Mouse (Mus musculus) neural tube, embryonic 14.5 days (tissue): ENCODE measurements around the gene Rrm1. TPM values are rescaled to one million over a fixed set of nuclear protein-coding genes. Genes with fewer than 3 reads are reported as not detected.

Source experiments
- ATAC-seq: fragments of 200-750 bp; cut with Nextera tagmentation; 2 replicates; pipeline ENCODE4 v1.8.0; 2017; ENCODE audit warnings: low read depth, mild to moderate bottlenecking, moderate TSS enrichment, moderate library complexity
- H3K27ac ChIP-seq: fragments of 300-500 bp; sonication (generic); 2 replicates; pipeline ENCODE4 v1.5.1; 2014; ENCODE audit warnings: low read depth, mild to moderate bottlenecking, control low read depth, low read length, moderate library complexity, mixed read lengths
- H3K27me3 ChIP-seq: fragments of 300-500 bp; sonication (generic); 2 replicates; pipeline ENCODE4 v1.6.1; 2014; ENCODE audit warnings: low read length; ENCODE audit not compliant: control insufficient read depth, insufficient read depth
- H3K36me3 ChIP-seq: fragments of 300-500 bp; sonication (generic); 2 replicates; pipeline ENCODE4 v1.6.1; 2014; ENCODE audit warnings: low read length, mixed read lengths; ENCODE audit not compliant: control insufficient read depth, insufficient read depth
- H3K4me1 ChIP-seq: fragments of 300-500 bp; sonication (generic); 2 replicates; pipeline ENCODE4 v1.6.1; 2014; ENCODE audit warnings: low read length; ENCODE audit not compliant: control insufficient read depth, insufficient read depth
- H3K4me2 ChIP-seq: fragments of 300-500 bp; sonication (generic); 2 replicates; pipeline ENCODE4 v1.6.1; 2014; ENCODE audit warnings: mild to moderate bottlenecking, low read depth, low read length, control low read depth
- H3K4me3 ChIP-seq: fragments of 300-500 bp; sonication (generic); 2 replicates; pipeline ENCODE4 v1.5.1; 2014; ENCODE audit warnings: low read depth, low read length, control low read depth, mixed read lengths
- H3K9ac ChIP-seq: fragments of 300-500 bp; sonication (generic); replicated peaks from 2 replicates; pipeline ENCODE4 v1.6.1; 2014; ENCODE audit warnings: low read depth, mild to moderate bottlenecking, control low read depth, low read length, mixed read lengths
- H3K9me3 ChIP-seq: fragments of 300-500 bp; sonication (generic); 2 replicates; pipeline ENCODE4 v1.6.1; 2016; ENCODE audit warnings: low read length; ENCODE audit not compliant: control insufficient read depth
- WGBS: fragments of 180-500 bp; shearing (Covaris S2); extraction: QIAGEN DNeasy Blood & Tissue Kit; methylation state at CpG from one replicate; pipeline ENCODE4 v1.1.7; 2014; 5-methylcytosine and 5-hydroxymethylcytosine counted together
- polyA plus RNA-seq: library from polyadenylated mRNA; unstranded; fragments of >200 nt; fragmentation: Nextera tagmentation; extraction: Ambion mirVana; gene quantifications from 2 replicates; pipeline ENCODE4 v1.2.1, GENCODE M21; 2014

Rrm1 gene
- polyA plus RNA-seq, 1 experiment from 2014 or later: 35.3 TPM

DNA sequence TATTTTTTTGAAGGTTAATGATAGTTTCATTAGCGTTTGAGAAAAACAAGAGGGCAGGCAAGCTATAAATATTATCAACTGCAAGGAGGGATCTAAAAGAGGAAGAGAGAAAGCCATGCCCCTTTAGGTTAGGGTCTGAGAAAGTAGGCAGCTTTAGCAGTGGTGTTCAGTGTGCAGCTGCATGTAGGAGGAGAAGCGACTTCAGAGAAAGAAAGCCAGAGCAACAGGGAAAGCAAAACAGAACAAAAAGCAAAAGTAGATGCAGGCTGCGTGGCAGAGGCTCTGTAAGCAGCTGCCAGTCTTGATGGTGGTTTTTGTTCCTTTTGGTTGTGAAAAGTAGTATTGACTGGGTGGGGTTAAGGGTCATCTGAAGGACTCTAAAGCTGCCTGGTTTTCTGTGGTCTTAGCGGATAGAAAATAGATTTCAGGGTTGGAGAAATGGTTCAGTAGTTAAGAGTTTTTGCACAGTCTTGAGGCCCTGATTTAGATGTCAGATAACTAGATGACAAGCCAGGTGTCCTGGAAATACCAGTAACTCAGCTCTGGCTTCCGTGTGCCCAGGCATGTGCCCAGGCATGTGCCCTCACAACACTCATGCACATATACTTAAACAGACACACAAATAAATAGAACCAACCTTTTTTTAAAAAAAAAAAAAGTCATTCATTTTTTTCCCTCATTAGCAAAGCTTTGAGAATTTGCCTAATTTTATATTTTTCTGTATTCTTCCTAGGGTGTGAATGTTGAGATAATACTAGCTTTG, 17.3 kb downstream of the Rrm1 start:
- no peak overlapping the region for H3K4me3 ChIP-seq
- H3K9me3 ChIP-seq: no peaks in the 10 kb centered on the region
- peaks cover 39% of the 10 kb centered on the region for H3K36me3 ChIP-seq
- no peaks in the 10 kb centered on the region for H3K4me1 ChIP-seq
- no peak overlapping the region for H3K9ac ChIP-seq
- no peak overlapping the region for H3K4me2 ChIP-seq
- no peaks in the 10 kb centered on the region for H3K27me3 ChIP-seq
- no peak overlapping the region for H3K27ac ChIP-seq
- 88% methylated on average over 5 of the region's 5 CpGs for WGBS
- no peak for ATAC-seq

DNA sequence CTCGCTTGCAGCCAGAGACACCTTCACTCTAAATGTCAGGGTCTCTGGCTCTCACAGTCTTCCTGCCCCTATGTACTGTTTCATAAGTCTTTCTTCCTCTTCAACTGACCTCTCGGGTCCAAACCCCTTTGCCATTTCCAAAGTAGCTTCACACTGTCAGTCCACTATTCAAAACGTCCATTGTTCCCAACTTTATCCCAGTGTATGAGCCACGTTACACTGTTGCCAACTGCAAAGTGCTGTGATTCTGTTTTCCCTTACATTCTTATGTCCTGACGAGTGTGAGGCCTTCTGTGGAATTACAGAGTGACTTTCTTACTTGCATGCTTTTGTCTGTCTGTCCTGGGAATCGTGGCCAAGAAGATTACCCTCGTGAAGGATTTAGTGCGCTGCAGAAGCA, 26.1 kb downstream of the Rrm1 start:
- Histone ChIP-seq H3K36me3 (peaks cover 39% of the 10 kb centered on the region), H3K4me3 (no peak overlapping the region), H3K27me3 (no peaks in the 10 kb centered on the region), H3K4me1 (no peaks in the 10 kb centered on the region), H3K4me2 (no peak overlapping the region), H3K9me3 (no peaks in the 10 kb centered on the region), H3K27ac (no peak overlapping the region), H3K9ac (no peak overlapping the region)
- no peak for ATAC-seq
- WGBS: 91% methylated on average over 8 of the region's 8 CpGs

DNA sequence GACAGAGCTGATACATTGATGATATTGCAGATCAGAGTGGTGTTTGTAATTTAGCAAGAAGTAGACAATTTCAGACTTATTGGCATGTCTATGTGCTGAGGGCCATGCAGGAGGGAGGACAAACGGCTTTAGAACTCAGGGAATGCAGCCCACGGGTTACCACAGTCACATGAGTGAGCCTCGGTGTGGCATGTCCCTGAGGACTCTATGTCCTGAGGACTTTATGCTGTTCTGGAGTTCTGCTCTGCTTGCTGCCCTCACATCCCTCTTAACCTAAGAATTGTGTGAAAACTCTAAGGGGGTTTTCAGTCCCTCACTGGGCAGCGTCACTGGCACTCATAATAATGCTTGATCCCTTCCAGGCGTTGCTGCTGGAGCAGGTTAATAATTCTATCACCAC, 31.2 kb downstream of the Rrm1 start:
- Histone ChIP-seq H3K36me3 (peaks cover 8% of the 10 kb centered on the region), H3K9me3 (no peaks in the 10 kb centered on the region), H3K27ac (no peak overlapping the region), H3K4me1 (no peaks in the 10 kb centered on the region), H3K9ac (no peak overlapping the region), H3K4me2 (no peak overlapping the region), H3K27me3 (no peaks in the 10 kb centered on the region), H3K4me3 (no peak overlapping the region)
- WGBS: 70% methylated on average over 5 of the region's 5 CpGs
- no peak for ATAC-seq

DNA sequence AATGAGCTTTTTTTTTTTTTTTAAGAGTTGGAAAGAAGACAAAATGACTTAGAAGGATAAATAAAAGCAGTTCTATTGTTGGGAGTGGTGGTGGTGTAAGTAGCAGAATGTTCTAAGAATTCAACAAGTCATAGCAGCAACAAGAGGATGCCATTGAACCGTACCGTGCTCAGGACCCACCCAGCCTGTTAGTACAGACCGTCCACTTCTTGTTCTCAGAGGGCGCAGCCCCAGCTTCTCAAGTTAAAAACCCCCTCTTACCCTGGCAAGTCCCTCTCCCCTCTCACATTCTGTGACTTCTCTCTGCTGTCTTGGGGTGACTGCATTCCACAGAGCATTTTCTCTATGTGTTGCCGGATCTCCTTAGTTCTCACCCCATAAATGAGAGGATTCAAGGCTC, 35.1 kb downstream of the Rrm1 start:
- Histone ChIP-seq H3K4me3 (no peak overlapping the region), H3K9ac (no peak overlapping the region), H3K9me3 (no peaks in the 10 kb centered on the region), H3K4me2 (no peak overlapping the region), H3K36me3 (no peaks in the 10 kb centered on the region), H3K27ac (no peak overlapping the region), H3K4me1 (no peaks in the 10 kb centered on the region), H3K27me3 (no peaks in the 10 kb centered on the region)
- WGBS: 99% methylated on average over 5 of the region's 5 CpGs
- ATAC-seq: no peak

DNA sequence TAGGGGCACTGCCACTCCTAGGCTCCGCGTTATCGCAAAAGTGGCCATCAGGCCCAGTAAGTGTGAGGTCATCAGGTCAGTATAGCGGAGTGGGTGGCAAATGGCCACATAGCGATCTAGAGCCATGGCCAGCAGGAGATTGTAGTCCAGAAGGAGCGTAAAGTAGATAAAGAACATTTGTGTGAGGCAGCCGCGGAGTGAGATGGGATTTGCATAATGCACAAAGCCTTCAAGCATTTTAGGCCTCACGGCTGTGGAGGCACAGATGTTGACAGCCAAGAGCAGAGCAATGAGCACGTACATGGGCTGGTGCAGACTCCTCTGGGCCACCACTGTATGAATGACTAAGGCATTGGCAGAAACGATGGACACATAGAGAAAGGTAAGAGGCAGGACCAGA, 35.9 kb downstream of the Rrm1 start:
- no peaks in the 10 kb centered on the region for H3K27me3 ChIP-seq
- H3K9ac ChIP-seq: no peak overlapping the region
- no peak overlapping the region for H3K4me3 ChIP-seq
- ATAC-seq: no peak
- no peaks in the 10 kb centered on the region for H3K9me3 ChIP-seq
- no peak overlapping the region for H3K4me2 ChIP-seq
- no peak overlapping the region for H3K27ac ChIP-seq
- 80% methylated on average over 11 of the region's 11 CpGs for WGBS
- H3K4me1 ChIP-seq: no peaks in the 10 kb centered on the region
- no peaks in the 10 kb centered on the region for H3K36me3 ChIP-seq

DNA sequence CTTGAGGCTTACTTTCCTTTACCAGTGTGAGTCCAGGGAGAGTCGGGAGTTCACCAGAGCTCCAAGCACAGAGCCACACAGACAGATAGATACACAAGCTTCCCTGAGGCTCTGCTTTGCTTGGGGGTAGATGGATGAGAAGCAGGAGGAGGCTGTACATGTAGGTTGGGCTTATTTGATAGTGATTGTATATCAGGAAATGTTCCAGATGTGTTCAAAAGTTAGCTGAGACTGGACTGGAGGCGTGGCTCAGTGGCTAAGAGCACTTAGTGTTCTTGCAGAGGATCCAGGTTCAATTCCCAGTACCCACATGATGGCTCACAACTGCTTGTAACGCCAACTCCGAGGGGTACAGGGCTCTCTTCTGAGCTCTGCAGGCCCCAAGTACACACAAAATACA, 36.9 kb downstream of the Rrm1 start:
- Histone ChIP-seq H3K4me1 (no peaks in the 10 kb centered on the region), H3K9ac (no peak overlapping the region), H3K36me3 (no peaks in the 10 kb centered on the region), H3K27ac (no peak overlapping the region), H3K27me3 (no peaks in the 10 kb centered on the region), H3K4me2 (no peak overlapping the region), H3K4me3 (no peak overlapping the region), H3K9me3 (no peaks in the 10 kb centered on the region)
- 89% methylated on average over 4 of the region's 4 CpGs for WGBS
- ATAC-seq: no peak

DNA sequence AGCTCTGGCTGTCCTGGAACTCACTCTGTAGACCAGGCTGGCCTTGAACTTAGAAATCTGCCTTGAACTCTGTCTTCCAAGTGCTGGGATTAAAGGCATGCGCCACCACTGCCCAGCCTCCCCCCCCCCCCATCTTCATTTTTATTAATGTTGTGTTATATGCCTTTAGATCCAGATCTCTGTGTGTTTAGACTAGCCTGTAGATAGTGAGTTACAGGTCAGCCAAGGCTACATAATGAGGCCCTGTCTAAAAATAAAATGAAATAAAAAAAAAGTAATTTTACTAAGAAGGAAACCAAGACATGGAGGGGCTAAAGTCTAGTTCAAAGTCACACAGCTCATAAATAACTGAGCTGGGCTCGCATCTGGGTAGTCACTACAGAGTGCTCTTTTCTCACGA, 37.4 kb downstream of the Rrm1 start:
- no peak for ATAC-seq
- Histone ChIP-seq H3K4me1 (no peaks in the 10 kb centered on the region), H3K9ac (no peak overlapping the region), H3K27me3 (no peaks in the 10 kb centered on the region), H3K9me3 (no peaks in the 10 kb centered on the region), H3K4me3 (no peak overlapping the region), H3K36me3 (no peaks in the 10 kb centered on the region), H3K4me2 (no peak overlapping the region), H3K27ac (no peak overlapping the region)
- 77% methylated on average over 3 of the region's 3 CpGs for WGBS

DNA sequence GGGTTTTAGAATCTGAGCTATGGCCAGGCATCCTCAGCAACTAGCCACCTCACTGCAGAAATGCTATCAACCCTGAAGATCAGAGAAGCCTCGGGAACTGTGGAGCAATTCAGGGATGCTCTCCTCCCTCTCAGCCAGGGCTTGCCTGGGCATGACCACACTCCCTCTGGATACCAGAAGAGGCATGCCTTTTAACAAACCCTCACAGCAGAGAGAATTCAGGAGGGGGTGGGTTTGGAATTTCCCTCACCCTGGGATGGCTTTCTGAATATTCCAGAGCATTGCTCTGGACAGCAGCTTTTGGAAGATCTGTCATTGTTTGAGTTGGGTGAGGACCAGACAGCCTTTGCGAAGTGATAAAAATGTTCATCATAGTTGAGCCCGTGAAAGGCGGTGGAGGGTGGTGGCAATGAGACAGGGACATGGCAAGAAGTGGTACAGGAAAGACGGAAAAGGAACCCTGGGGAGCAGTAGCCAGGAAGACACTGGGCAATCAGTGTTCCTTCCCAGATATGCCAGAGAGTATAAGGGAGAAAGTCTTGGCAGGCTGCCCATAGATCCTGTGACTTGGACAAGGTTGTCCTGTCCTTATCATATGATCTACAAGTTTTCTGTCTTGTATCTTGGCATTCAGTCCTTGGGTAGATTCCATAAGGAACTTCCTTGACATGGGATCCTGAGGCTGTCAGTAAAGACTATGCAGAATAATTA, 38.0 kb downstream of the Rrm1 start:
- no peaks in the 10 kb centered on the region for H3K9me3 ChIP-seq
- no peak overlapping the region for H3K9ac ChIP-seq
- no peaks in the 10 kb centered on the region for H3K36me3 ChIP-seq
- no peak overlapping the region for H3K4me3 ChIP-seq
- H3K27ac ChIP-seq: no peak overlapping the region
- no peak for ATAC-seq
- 68% methylated on average over 5 of the region's 5 CpGs for WGBS
- H3K4me2 ChIP-seq: no peak overlapping the region
- no peaks in the 10 kb centered on the region for H3K4me1 ChIP-seq
- no peaks in the 10 kb centered on the region for H3K27me3 ChIP-seq

DNA sequence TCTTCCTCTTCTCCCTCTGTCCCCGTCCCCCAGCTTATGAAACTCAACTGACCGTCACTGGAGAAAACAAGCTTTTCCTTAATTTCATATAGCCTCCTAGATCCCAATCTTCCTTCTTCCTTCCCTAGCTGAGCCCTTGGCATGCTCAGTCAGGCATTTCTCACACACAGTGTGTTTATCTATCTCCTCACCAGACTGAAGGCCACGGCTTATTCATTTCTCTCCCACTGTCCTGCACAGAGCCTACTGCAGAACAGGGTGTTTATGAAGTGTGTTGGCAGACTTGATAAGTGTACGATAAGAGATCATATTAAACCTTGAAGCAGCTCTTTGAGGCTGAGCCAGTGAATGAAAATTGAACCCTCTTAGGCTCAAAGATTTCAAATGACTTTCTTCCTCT, 39.3 kb downstream of the Rrm1 start:
- Histone ChIP-seq H3K27me3 (no peaks in the 10 kb centered on the region), H3K9me3 (no peaks in the 10 kb centered on the region), H3K4me3 (no peak overlapping the region), H3K36me3 (no peaks in the 10 kb centered on the region), H3K27ac (no peak overlapping the region), H3K4me1 (no peaks in the 10 kb centered on the region), H3K9ac (no peak overlapping the region), H3K4me2 (no peak overlapping the region)
- no peak for ATAC-seq
- 96% methylated on average over 4 of the region's 4 CpGs for WGBS
